Mouse (Mus musculus) hindbrain, embryonic 15.5 days (tissue): ENCODE results near the gene Polr3c. TPM values are rescaled to one million over a fixed set of nuclear protein-coding genes. Genes with fewer than 3 reads are reported as not detected.
"Not testable (repeated sequence)": the region's sequence is repeated elsewhere in the genome, so short reads cannot be mapped to it uniquely, and the experiment has no call there.

Experiments
- ATAC-seq: fragments of 200-750 bp; cut with Nextera tagmentation; 2 replicates; pipeline ENCODE4 v1.8.0; 2017; ENCODE audit warnings: low read depth, moderate number of reproducible peaks, moderate TSS enrichment; ENCODE audit not compliant: low FRiP score
- H3K27ac ChIP-seq: fragments of 300-500 bp; sonication (generic); replicated peaks from 2 replicates; pipeline ENCODE4 v1.5.1; 2015; ENCODE audit warnings: mild to moderate bottlenecking, inconsistent platforms
- H3K27me3 ChIP-seq: fragments of 300-500 bp; sonication (generic); 2 replicates; pipeline ENCODE4 v1.6.1; 2015; ENCODE audit warnings: control low read depth, inconsistent platforms
- H3K36me3 ChIP-seq: fragments of 300-500 bp; sonication (generic); 2 replicates; pipeline ENCODE4 v1.6.1; 2015; ENCODE audit warnings: control low read depth, inconsistent platforms
- H3K4me1 ChIP-seq: fragments of 300-500 bp; sonication (generic); replicated peaks from 2 replicates; pipeline ENCODE4 v1.6.1; 2015; ENCODE audit warnings: control low read depth, inconsistent platforms
- H3K4me2 ChIP-seq: fragments of 300-500 bp; sonication (generic); 2 replicates; pipeline ENCODE4 v1.6.1; 2015; ENCODE audit warnings: moderate library complexity, mild to moderate bottlenecking, inconsistent platforms
- H3K4me3 ChIP-seq: fragments of 300-500 bp; sonication (generic); 2 replicates; pipeline ENCODE4 v1.5.1; 2015; ENCODE audit warnings: mild to moderate bottlenecking, inconsistent platforms
- H3K9ac ChIP-seq: fragments of 300-500 bp; sonication (generic); 2 replicates; pipeline ENCODE4 v1.6.1; 2015; ENCODE audit warnings: inconsistent platforms
- H3K9me3 ChIP-seq: fragments of 300-500 bp; sonication (generic); 2 replicates; pipeline ENCODE4 v1.6.1; 2016; ENCODE audit warnings: control low read depth, inconsistent platforms
- WGBS: fragments of 180-500 bp; shearing (Covaris S2); methylation state at CpG from one replicate; pipeline ENCODE4 v1.1.7; 2015; 5-methylcytosine and 5-hydroxymethylcytosine counted together
- polyA plus RNA-seq: library from polyadenylated mRNA; unstranded; fragments of >200 nt; fragmentation: Nextera tagmentation; extraction: Ambion mirVana; gene quantifications from 2 replicates; pipeline ENCODE4 v1.2.1, GENCODE M21; 2015

Polr3c gene
- polyA plus RNA-seq, 1 experiment from 2014 or later: 29.7 TPM

- no peaks in the 10 kb centered on the region for H3K9me3 ChIP-seq
- H3K4me2 ChIP-seq: no peak overlapping the region
- H3K4me3 ChIP-seq: no peak overlapping the region
- no peak for ATAC-seq
- H3K27ac ChIP-seq: no peak overlapping the region
- WGBS: 49% methylated on average over 3 of the region's 3 CpGs
- H3K4me1 ChIP-seq: no peaks in the 10 kb centered on the region
- no peak overlapping the region for H3K9ac ChIP-seq
- no peaks in the 10 kb centered on the region for H3K36me3 ChIP-seq
- H3K27me3 ChIP-seq: peaks cover 1% of the 10 kb centered on the region; the same call in 1 of the 2 replicates
Observed at GRCm38 (mm10) chr3:96690298-96690697, 37.1 kb downstream of the Polr3c start.

DNA sequence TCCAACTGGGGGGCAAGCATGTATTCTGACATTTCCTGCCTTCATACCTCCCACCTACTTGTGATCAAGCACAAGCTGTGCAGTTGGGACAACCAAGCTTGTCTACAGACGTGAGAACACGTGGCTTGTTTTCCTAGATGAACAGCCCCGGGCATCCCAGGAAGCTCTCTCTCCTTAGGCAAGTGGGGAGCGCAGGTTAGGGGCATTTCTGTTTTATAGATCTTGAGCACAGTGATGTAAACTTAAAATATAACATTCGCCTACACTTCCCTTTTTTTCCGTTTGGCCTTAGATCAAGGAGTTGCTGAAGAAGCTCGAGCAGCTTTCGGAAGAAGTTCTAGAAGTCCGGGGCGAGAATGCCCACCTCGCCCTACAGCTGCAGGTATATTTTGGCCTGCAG lies 38.6 kb downstream of the Polr3c start:
- Histone ChIP-seq H3K27me3 (peaks cover 4% of the 10 kb centered on the region; the same call in 1 of the 2 replicates), H3K27ac (no peak overlapping the region), H3K9me3 (no peaks in the 10 kb centered on the region), H3K4me1 (no peaks in the 10 kb centered on the region), H3K4me3 (no peak overlapping the region), H3K9ac (no peak overlapping the region), H3K4me2 (no peak overlapping the region), H3K36me3 (no peaks in the 10 kb centered on the region)
- no peak for ATAC-seq
- WGBS: 88% methylated on average over 11 of the region's 11 CpGs

DNA sequence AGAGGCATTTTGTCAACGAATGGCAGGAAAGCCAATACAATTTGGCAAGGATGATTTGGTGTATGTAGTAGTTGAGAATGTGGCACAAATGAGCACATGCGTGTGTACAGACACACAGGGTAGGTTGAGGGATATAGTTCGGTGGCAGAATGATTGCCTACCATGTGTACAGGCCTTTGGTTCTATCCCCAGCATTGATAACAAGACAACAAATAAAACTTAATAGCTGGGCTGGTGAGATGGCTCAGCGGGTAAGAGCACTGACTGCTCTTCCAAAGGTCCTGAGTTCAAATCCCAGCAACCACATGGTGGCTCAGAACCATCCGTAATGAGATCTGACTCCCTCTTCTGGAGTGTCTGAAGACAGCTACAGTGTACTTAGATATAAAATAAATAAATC lies 41.4 kb downstream of the Polr3c start:
- not testable (repeated sequence) for H3K27me3 ChIP-seq, H3K4me2 ChIP-seq, ATAC-seq, H3K9me3 ChIP-seq, H3K27ac ChIP-seq, H3K4me1 ChIP-seq, H3K36me3 ChIP-seq, H3K4me3 ChIP-seq, H3K9ac ChIP-seq
- 94% methylated on average over 5 of the region's 5 CpGs for WGBS

DNA sequence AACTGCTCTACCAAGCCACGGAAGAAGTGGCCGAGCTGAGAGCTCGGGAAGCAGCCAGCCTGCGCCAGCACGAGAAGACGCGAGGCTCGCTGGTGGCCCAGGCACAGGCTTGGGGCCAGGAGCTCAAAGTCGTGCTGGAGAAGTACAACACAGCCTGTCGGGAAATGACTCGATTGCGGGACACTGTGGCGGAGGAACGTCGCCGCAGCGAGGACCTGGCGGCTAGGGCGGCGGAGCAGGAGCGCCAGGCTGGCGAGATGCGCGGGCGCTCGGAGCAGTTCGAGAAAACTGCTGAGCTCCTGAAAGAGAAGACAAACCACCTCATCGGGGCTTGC lies 42.6 kb downstream of the Polr3c start:
- Histone ChIP-seq H3K36me3 (no peaks in the 10 kb centered on the region), H3K4me1 (peaks cover 8% of the 10 kb centered on the region), H3K27ac (no peak overlapping the region), H3K4me3 (peak overlapping the region; percentile 5), H3K4me2 (peak overlapping the region; percentile 50), H3K9me3 (no peaks in the 10 kb centered on the region), H3K9ac (no peak overlapping the region), H3K27me3 (peaks cover 4% of the 10 kb centered on the region; the same call in 1 of the 2 replicates)
- WGBS: 42% methylated on average over 28 of the region's 28 CpGs
- ATAC-seq: no peak

- Histone ChIP-seq H3K36me3 (no peaks in the 10 kb centered on the region), H3K27ac (no peak overlapping the region), H3K4me1 (peaks cover 11% of the 10 kb centered on the region), H3K9me3 (no peaks in the 10 kb centered on the region), H3K4me2 (peak overlapping the region; percentile 50), H3K27me3 (peaks cover 4% of the 10 kb centered on the region; the same call in 1 of the 2 replicates), H3K9ac (no peak overlapping the region), H3K4me3 (peak overlapping the region; percentile 5; the same call in 1 of the 2 replicates)
- 61% methylated on average over 17 of the region's 17 CpGs for WGBS
- no peak for ATAC-seq
Observed at GRCm38 (mm10) chr3:96684151-96684821, 43.1 kb downstream of the Polr3c start.

- 86% methylated on average over 3 of the region's 3 CpGs for WGBS
- ATAC-seq: no peak
- Histone ChIP-seq H3K27ac (no peak overlapping the region), H3K36me3 (no peaks in the 10 kb centered on the region), H3K4me2 (no peak overlapping the region), H3K27me3 (peaks cover 4% of the 10 kb centered on the region; the same call in 1 of the 2 replicates), H3K9ac (no peak overlapping the region), H3K4me1 (peaks cover 11% of the 10 kb centered on the region), H3K4me3 (no peak overlapping the region), H3K9me3 (no peaks in the 10 kb centered on the region)
Observed at GRCm38 (mm10) chr3:96683496-96683895, 43.9 kb downstream of the Polr3c start.

- WGBS: 15% methylated on average over 12 of the region's 12 CpGs
Observed at GRCm38 (mm10) chr3:96680269-96680956, 47.0 kb downstream of the Polr3c start.

GRCm38 (mm10) chr3:96679159-96679674 lies 48.2 kb downstream of the Polr3c start:
- H3K27ac ChIP-seq: no peak overlapping the region
- H3K4me1 ChIP-seq: peaks cover 11% of the 10 kb centered on the region
- 36% methylated on average over 5 of the region's 5 CpGs for WGBS
- H3K4me3 ChIP-seq: no peak overlapping the region
- H3K9ac ChIP-seq: no peak overlapping the region
- no peaks in the 10 kb centered on the region for H3K36me3 ChIP-seq
- H3K9me3 ChIP-seq: no peaks in the 10 kb centered on the region
- ATAC-seq: peak; percentile 16; the same call in 1 of the 2 replicates
- no peaks in the 10 kb centered on the region for H3K27me3 ChIP-seq
- H3K4me2 ChIP-seq: no peak overlapping the region

More at GRCm38 (mm10) chr3:96680269-96680956, 47.0 kb downstream of the Polr3c start:
- 0 out of 2 replicates have a peak overlapping the region, but pooled peaks have one; percentile 1 for H3K27ac ChIP-seq
- peaks cover 11% of the 10 kb centered on the region for H3K4me1 ChIP-seq
- no peaks in the 10 kb centered on the region for H3K36me3 ChIP-seq
- ATAC-seq: peak; percentile 47
- no peak overlapping the region for H3K4me3 ChIP-seq
- peaks cover 3% of the 10 kb centered on the region; the same call in 1 of the 2 replicates for H3K27me3 ChIP-seq
- no peaks in the 10 kb centered on the region for H3K9me3 ChIP-seq
- H3K9ac ChIP-seq: no peak overlapping the region
- no peak overlapping the region for H3K4me2 ChIP-seq

DNA sequence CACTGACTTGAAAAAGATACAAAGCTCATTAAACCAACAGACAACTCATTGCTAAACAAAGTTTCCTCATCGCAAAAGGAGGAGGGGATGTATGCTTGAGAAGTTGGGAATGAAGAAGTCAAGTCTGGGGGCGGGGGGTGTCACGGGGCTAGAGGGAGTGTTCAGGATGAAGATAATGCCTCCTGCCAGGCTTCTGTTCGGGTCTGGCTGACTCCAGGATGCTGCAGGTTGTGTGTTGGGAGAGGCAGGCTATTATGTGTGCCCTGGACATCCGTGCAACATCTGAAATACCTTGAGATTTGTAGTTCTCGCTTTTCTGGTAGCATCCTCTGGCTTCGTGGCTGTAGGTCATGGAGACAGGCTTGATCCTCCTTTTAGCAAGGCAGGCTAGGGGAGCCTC lies 49.0 kb downstream of the Polr3c start:
- Histone ChIP-seq H3K4me2 (no peak overlapping the region), H3K27me3 (no peaks in the 10 kb centered on the region), H3K4me1 (peaks cover 11% of the 10 kb centered on the region), H3K27ac (no peak overlapping the region), H3K9me3 (no peaks in the 10 kb centered on the region), H3K9ac (no peak overlapping the region), H3K4me3 (no peak overlapping the region), H3K36me3 (no peaks in the 10 kb centered on the region)
- no peak for ATAC-seq
- WGBS: 69% methylated on average over 7 of the region's 7 CpGs

DNA sequence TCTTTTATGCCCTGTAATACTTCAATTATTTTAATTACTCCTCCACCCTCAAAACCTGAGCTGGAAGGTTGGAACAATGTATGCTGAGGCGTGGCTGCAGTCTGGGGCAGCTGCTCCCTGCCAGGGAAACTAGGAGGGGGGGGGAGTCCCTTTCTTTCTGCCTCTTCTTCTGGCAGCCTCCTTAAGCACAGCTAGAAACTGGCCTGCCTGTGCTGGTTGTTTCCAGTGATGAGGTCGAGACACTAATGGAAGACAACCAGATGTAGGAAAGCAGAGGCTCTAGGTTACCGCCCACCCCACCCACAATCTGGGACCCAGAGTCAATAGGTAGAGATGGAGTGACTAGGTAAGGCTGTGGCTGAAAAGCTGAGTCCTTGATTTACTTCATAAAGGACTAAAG lies 51.7 kb downstream of the Polr3c start:
- Histone ChIP-seq H3K36me3 (no peaks in the 10 kb centered on the region), H3K27ac (no peak overlapping the region), H3K27me3 (0 out of 2 replicates have a peak, but pooled peaks cover 4% of the 10 kb centered on the region), H3K4me2 (no peak overlapping the region), H3K9me3 (no peaks in the 10 kb centered on the region), H3K4me1 (peaks cover 11% of the 10 kb centered on the region), H3K9ac (no peak overlapping the region), H3K4me3 (no peak overlapping the region)
- WGBS: 24% methylated on average over 3 of the region's 3 CpGs
- ATAC-seq: no peak

GRCm38 (mm10) chr3:96675171-96675570 lies 52.3 kb downstream of the Polr3c start:
- WGBS: 87% methylated on average over 3 of the region's 3 CpGs

GRCm38 (mm10) chr3:96674442-96674841 lies 53.0 kb downstream of the Polr3c start:
- no peaks in the 10 kb centered on the region for H3K9me3 ChIP-seq
- ATAC-seq: no peak
- peaks cover 5% of the 10 kb centered on the region for H3K4me1 ChIP-seq
- H3K27ac ChIP-seq: no peak overlapping the region
- no peak overlapping the region for H3K4me3 ChIP-seq
- H3K9ac ChIP-seq: no peak overlapping the region
- H3K36me3 ChIP-seq: no peaks in the 10 kb centered on the region
- WGBS: 68% methylated on average over 8 of the region's 8 CpGs
- 0 out of 2 replicates have a peak, but pooled peaks cover 4% of the 10 kb centered on the region for H3K27me3 ChIP-seq
- no peak overlapping the region for H3K4me2 ChIP-seq

More at GRCm38 (mm10) chr3:96675171-96675570, 52.3 kb downstream of the Polr3c start:
- no peak overlapping the region for H3K4me3 ChIP-seq
- ATAC-seq: no peak
- H3K27ac ChIP-seq: no peak overlapping the region
- H3K4me2 ChIP-seq: no peak overlapping the region
- peaks cover 11% of the 10 kb centered on the region for H3K4me1 ChIP-seq
- H3K36me3 ChIP-seq: no peaks in the 10 kb centered on the region
- no peak overlapping the region for H3K9ac ChIP-seq
- H3K27me3 ChIP-seq: 0 out of 2 replicates have a peak, but pooled peaks cover 4% of the 10 kb centered on the region
- H3K9me3 ChIP-seq: no peaks in the 10 kb centered on the region
